Mouse (Mus musculus) lung, postnatal 10 days (tissue): ENCODE results near the gene Gm10197.

Experiments
- DNase-seq: peaks from one replicate; pipeline ENCODE4 v3.0.0; 2021

The Gm10197 gene

GRCm38 (mm10) chr19:53355065-53355464 is 16.5 kb downstream of the Gm10197 start:
- DNase-seq = no peak

- no peak for DNase-seq
These were observed 17.1 kb downstream of the Gm10197 start for GRCm38 (mm10) chr19:53354271-53355000.

GRCm38 (mm10) chr19:53353864-53354263 is 17.7 kb downstream of the Gm10197 start:
- no peak for DNase-seq

GRCm38 (mm10) chr19:53345766-53346165 is 25.8 kb downstream of the Gm10197 start:
- DNase-seq = no peak

- no peak for DNase-seq
These were observed 27.5 kb downstream of the Gm10197 start for GRCm38 (mm10) chr19:53344062-53344461.

- no peak for DNase-seq
These were observed 28.2 kb downstream of the Gm10197 start for GRCm38 (mm10) chr19:53343174-53343881.

- DNase-seq = peak; percentile 35
These were observed 31.1 kb downstream of the Gm10197 start for GRCm38 (mm10) chr19:53340423-53340822.

GRCm38 (mm10) chr19:53335241-53335640 is 36.3 kb downstream of the Gm10197 start:
- no peak for DNase-seq

- DNase-seq = no peak
These were observed 37.8 kb downstream of the Gm10197 start for GRCm38 (mm10) chr19:53333730-53334129.

GRCm38 (mm10) chr19:53331882-53332500 is 39.6 kb downstream of the Gm10197 start:
- DNase-seq = no peak

- peak; percentile 90 for DNase-seq
These were observed 41.6 kb downstream of the Gm10197 start for GRCm38 (mm10) chr19:53329992-53330381.

GRCm38 (mm10) chr19:53329221-53329991 is 42.2 kb downstream of the Gm10197 start:
- DNase-seq = peak; percentile 95

GRCm38 (mm10) chr19:53328116-53328515 is 43.5 kb downstream of the Gm10197 start:
- peak; percentile 33 for DNase-seq

- DNase-seq = peak; percentile 62
These were observed 45.8 kb downstream of the Gm10197 start for GRCm38 (mm10) chr19:53325578-53326295.

- DNase-seq = no peak
These were observed 46.7 kb downstream of the Gm10197 start for GRCm38 (mm10) chr19:53324866-53325265.

GRCm38 (mm10) chr19:53322438-53323048 is 49.0 kb downstream of the Gm10197 start:
- no peak for DNase-seq
